13 mouse cellular contexts compared by ENCODE assay signal in genomic region chr1:119551651-119552050, GRCm38 (mm10).
"Had no signal": no experiment of that assay in that cellular context is flagged by ENCODE, and none has a peak within 500 bp of the region (broad histone marks: within the 10 kb centered on the region; RNA-seq: fewer than 3 reads in every experiment).

No protein-coding gene starts in this region.

- ATAC-seq: hindbrain, postnatal 0 days; inflammation-experienced regulatory T-cells, adult 6 months; intestine, embryonic 16.5 days had no signal

- H3K9ac ChIP-seq: liver, embryonic 14.5 days had no signal

- H3K27ac ChIP-seq: hindbrain, postnatal 0 days; liver, embryonic 14.5 days had no signal

- H3K4me2 ChIP-seq: midbrain, embryonic 11.5 days had no signal

- DNase-seq: kidney, postnatal 14 days; left cerebral cortex, postnatal 4 days; lung, adult 2 months; lung, postnatal 14 days; lung, postnatal 4 days; midbrain, embryonic 14.5 days; thymus, adult 18-20 months; thymus, postnatal 36 days had no signal
